Comparison of ENCODE assay signal across 12 mouse cellular contexts in the genomic region with DNA sequence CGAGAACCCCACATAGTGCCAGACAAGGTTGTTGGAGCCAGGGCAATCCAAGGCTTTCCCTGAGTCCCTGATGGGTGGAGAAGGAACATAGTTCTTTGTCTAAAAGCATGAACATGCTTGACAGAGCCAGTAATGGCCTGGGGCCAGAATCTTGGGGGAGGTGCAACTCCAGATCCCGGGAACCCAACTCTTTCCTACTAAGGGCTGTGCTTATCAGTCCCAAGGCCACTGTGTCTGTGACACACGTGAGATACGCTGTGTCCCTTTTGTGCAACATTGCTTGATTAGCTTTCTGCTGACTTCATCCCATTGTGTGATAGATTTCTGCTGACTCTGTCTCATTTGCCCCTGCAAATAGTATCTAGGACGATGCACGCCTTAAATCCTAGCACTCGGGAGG. TPM values are rescaled to one million over a fixed set of nuclear protein-coding genes. Genes with fewer than 3 reads are reported as not detected.
A peak's percentile ranks its signal among the peaks of the same experiment; 100 is the strongest.
DNase-seq lines count a peak whose midpoint lies in the region.
"Had no signal": no experiment of that assay in that cellular context is flagged by ENCODE, and none has a peak within 500 bp of the region (broad histone marks: within the 10 kb centered on the region; RNA-seq: fewer than 3 reads in every experiment).

No protein-coding gene starts in this region.

- DNase-seq in cerebellum, postnatal 10 days, result peak; percentile 61
- no peak for DNase-seq in cerebellum, adult 9-11 months
- DNase-seq in heart, postnatal 4 days, result peak; percentile 25
- no peak for DNase-seq in heart, postnatal 25 days (ENCODE audit: low spot score)
- peak; percentile 50 for DNase-seq in right cerebral cortex, postnatal 4 days
- no peak for DNase-seq in right cerebral cortex, adult 18-20 months
- peak; percentile 88 for DNase-seq in testis, postnatal 14 days (ENCODE audit: low spot score)
- no peak for DNase-seq in frontal cortex, postnatal 10 days (ENCODE audit: low spot score in 2 of 2)
- DNase-seq: cerebellum, adult 11 months; kidney, adult 2 months; lung, postnatal 4 days had no signal

- intact Hi-C loops in heart, postnatal 25 days (cut with DNase I), result no loop called here

RNA-seq across cellular contexts. Expression of a gene that starts 25.9 kb away (rescaled TPM):
- 1 to 10 TPM; 3.7 to 5.6 TPM for total RNA-seq in heart, postnatal 4 days (2021)
- 1 to 10 TPM; 2.0 to 2.4 TPM for total RNA-seq in heart, postnatal 25 days (2021)
- total RNA-seq: hematopoietic stem cell, adult 5-6 weeks had no signal

RNA-seq across cellular contexts. Expression of a gene that starts 31.8 kb away (rescaled TPM):
- under 1 TPM; 0.10 to 0.18 TPM for total RNA-seq in heart, postnatal 4 days (2021)
- under 1 TPM; 0.11 to 0.21 TPM for total RNA-seq in heart, postnatal 25 days (2021)
- total RNA-seq: hematopoietic stem cell, adult 5-6 weeks had no signal

RNA-seq across cellular contexts. Expression of a gene that starts 47.0 kb away (rescaled TPM):
- total RNA-seq in heart, postnatal 4 days (2021), result under 1 TPM; 0.18 to 0.19 TPM
- under 1 TPM; 0.06 to 0.08 TPM for total RNA-seq in heart, postnatal 25 days (2021)
- total RNA-seq: hematopoietic stem cell, adult 5-6 weeks had no signal

RNA-seq across cellular contexts. Expression of a gene that starts 50.7 kb away (rescaled TPM):
- 10 to 100 TPM; 34.7 to 35.4 TPM for total RNA-seq in heart, postnatal 4 days (2021)
- total RNA-seq in heart, postnatal 25 days (2021), result 10 to 100 TPM; 34.7 to 38.9 TPM

Comparison
In these comparisons a context has a peak if more than half of its experiments do, and no peak if none do; other contexts are left out.
1. DNase-seq: peak in cerebellum, postnatal 10 days (2 of 2), heart, postnatal 4 days (single experiment), right cerebral cortex, postnatal 4 days (single experiment) and testis, postnatal 14 days (single experiment); none in cerebellum, adult 9-11 months (single experiment), heart, postnatal 25 days (single experiment), right cerebral cortex, adult 18-20 months (single experiment) and frontal cortex, postnatal 10 days (0 of 2).